Mouse (Mus musculus) erythroblast, embryonic 14.5 days (primary cell): ENCODE measurements around the gene Xirp1. TPM values are rescaled to one million over a fixed set of nuclear protein-coding genes. Genes with fewer than 3 reads are reported as not detected.

Experiments used
- H3K27me3 ChIP-seq: 2 replicates; pipeline ENCODE4 v1.6.1; 2012; ENCODE audit warnings: inconsistent platforms; ENCODE audit not compliant: control insufficient read depth
- H3K36me3 ChIP-seq: 2 replicates; pipeline ENCODE4 v1.6.1; 2012; ENCODE audit warnings: mild to moderate bottlenecking, inconsistent platforms; ENCODE audit not compliant: control insufficient read depth
- H3K4me1 ChIP-seq: 2 replicates; pipeline ENCODE4 v1.6.1; 2012; ENCODE audit warnings: inconsistent platforms; ENCODE audit not compliant: control insufficient read depth
- H3K4me3 ChIP-seq: replicated peaks from 2 replicates; pipeline ENCODE3; 2012; ENCODE audit warnings: moderate library complexity, mild to moderate bottlenecking, inconsistent platforms
- H3K9me3 ChIP-seq: 2 replicates; pipeline ENCODE4 v1.6.1; 2012; ENCODE audit warnings: low read length, inconsistent platforms, mixed read lengths; ENCODE audit not compliant: control insufficient read depth
- GATA1 ChIP-seq: IDR thresholded peaks from 2 replicates; pipeline ENCODE4 v1.6.1; 2012; ENCODE audit warnings: low read length, inconsistent platforms, mixed read lengths
- TAL1 ChIP-seq: IDR thresholded peaks from 3 replicates; pipeline ENCODE4 v1.6.1; 2012; ENCODE audit warnings: low read length, inconsistent platforms, mixed read lengths
- polyA plus RNA-seq: library from polyadenylated mRNA; stranded (reverse); fragments of >175 nt; gene quantifications from 2 replicates; pipeline ENCODE4 v1.2.3, GENCODE M21; 2012

The Xirp1 gene
- polyA plus RNA-seq, 1 experiment, result not detected

DNA sequence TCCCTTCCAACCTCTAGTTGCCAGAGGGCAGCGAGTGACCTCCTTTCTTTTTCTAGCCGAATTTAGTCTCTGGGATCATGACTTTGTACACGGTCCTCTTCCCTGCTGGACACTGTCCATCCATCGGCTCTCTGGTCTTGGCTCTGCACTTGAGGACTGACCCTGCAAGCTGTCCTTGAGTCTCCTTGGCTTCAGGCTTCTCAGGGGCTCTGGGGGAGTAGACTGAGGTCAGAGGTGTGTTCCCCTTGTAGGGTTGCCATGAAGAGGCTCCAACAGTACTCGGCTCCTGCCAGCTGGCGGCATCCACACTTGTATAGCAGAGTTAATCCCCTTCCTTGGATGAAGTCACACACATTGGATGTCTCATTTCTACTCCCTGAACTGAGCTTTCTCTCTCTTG lies 23.8 kb downstream of the Xirp1 start:
- Histone ChIP-seq H3K4me1 (peaks cover 23% of the 10 kb centered on the region), H3K36me3 (no peaks in the 10 kb centered on the region), H3K27me3 (0 out of 2 replicates have a peak, but pooled peaks cover 4% of the 10 kb centered on the region), H3K4me3 (no peak overlapping the region), H3K9me3 (no peaks in the 10 kb centered on the region)
- TF ChIP-seq TAL1 (no peak), GATA1 (no peak)

DNA sequence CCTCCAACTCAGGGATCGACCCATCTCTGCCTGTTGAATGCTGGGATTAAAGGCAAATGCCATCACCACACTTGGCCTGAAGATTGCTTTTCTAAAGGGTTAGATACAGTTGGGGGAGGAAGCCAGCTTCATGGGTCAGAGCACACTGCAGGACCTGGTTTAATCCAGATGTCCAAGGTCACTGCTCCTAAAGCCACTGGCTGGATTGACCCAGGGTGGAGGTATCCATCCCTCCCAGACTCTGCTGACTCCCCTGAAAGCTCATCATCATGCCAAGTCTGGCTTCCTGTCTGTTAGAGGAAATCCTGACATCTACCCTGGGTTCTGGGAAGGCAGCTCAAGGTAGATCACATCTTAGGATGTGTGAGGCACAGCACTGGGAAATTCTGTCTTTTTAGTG lies 24.6 kb downstream of the Xirp1 start:
- Histone ChIP-seq H3K4me3 (no peak overlapping the region), H3K4me1 (peaks cover 26% of the 10 kb centered on the region), H3K36me3 (no peaks in the 10 kb centered on the region), H3K9me3 (no peaks in the 10 kb centered on the region), H3K27me3 (0 out of 2 replicates have a peak, but pooled peaks cover 4% of the 10 kb centered on the region)
- TF ChIP-seq TAL1 (no peak), GATA1 (no peak)

DNA sequence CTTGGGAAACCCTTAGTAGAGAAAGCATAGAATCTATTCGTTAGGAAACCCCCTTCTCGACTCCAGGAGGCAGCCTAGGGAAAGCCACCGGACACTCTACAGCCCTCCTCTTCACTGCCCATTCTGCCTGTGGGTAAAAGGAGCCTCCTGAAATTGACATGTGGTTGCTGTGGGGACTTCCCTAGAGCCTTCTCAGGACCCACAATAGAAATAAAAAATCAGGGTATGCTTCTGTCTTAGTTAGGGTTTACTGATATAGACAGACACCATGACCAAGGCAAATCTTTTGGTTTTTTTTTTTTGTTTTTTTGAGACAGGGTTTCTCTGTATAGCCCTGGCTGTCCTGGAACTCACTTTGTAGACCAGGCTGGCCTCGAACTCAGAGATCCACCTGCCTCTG lies 27.3 kb downstream of the Xirp1 start:
- Histone ChIP-seq H3K4me3 (no peak overlapping the region), H3K4me1 (peaks cover 4% of the 10 kb centered on the region), H3K36me3 (no peaks in the 10 kb centered on the region), H3K27me3 (peaks cover 8% of the 10 kb centered on the region; the same call in 1 of the 2 replicates), H3K9me3 (no peaks in the 10 kb centered on the region)
- TF ChIP-seq GATA1, result no peak
- no peak for TF ChIP-seq TAL1

DNA sequence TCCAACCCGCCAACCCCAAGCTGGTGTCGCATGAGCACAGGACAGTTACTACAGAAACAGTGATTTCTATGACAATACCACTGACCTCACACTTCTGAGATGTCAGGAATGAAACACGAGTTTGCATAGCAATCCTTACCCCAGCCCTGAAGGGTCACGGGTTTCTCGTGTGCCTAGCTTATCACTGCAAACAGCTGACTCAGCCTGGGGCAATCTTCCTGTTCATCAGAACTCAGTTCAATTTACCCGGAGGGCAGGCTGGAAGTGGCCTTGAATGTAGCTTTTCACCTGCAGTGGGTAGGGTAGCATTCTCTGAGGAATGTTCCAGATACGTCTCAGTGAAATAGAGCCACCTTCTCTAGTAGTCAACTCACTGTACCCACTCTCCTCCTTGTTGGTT lies 29.2 kb downstream of the Xirp1 start:
- no peaks in the 10 kb centered on the region for H3K9me3 ChIP-seq
- no peak overlapping the region for H3K4me3 ChIP-seq
- H3K27me3 ChIP-seq, result peaks cover 4% of the 10 kb centered on the region
- H3K36me3 ChIP-seq, result no peaks in the 10 kb centered on the region
- peaks cover 3% of the 10 kb centered on the region for H3K4me1 ChIP-seq
- TF ChIP-seq GATA1 (no peak), TAL1 (no peak)

DNA sequence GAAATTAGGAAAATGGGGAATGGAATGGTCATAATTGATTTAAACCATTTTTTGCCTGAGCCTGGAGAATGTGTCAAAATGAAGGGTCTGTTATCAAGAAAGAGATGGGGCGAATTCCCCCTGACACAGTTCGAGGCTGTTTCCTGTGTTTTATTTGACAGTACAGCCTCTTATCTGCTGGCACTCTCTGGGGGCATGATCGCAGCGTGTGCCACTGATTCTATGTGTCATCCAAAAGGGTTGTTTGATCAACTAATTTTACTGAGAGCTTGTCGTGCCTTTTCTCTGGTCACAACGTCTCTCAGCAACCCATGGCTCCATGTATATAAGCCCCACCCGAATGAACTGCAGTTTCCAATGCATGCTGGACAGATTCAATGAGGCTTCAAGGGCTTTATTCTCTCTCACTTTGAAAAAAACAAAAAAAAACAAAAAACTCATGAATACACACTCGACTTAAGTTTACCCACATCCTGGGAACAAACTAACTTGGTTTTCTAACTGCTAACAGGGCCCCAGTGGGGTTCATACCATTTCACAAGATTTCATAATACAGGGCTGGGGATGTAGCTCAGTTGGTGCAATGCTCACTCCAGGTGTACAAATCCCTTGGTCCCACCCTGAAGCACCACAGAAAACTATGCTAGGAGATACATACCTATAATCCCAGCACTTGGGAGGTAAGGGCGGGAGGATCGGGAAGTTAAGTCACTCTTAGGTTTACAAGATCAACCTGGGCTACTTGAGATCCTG lies 30.1 kb downstream of the Xirp1 start:
- no peaks in the 10 kb centered on the region for H3K36me3 ChIP-seq
- H3K9me3 ChIP-seq, result no peaks in the 10 kb centered on the region
- H3K4me1 ChIP-seq, result peaks cover 3% of the 10 kb centered on the region
- H3K27me3 ChIP-seq, result peaks cover 4% of the 10 kb centered on the region
- TF ChIP-seq GATA1 (no peak), TAL1 (no peak)
- no peak overlapping the region for H3K4me3 ChIP-seq

DNA sequence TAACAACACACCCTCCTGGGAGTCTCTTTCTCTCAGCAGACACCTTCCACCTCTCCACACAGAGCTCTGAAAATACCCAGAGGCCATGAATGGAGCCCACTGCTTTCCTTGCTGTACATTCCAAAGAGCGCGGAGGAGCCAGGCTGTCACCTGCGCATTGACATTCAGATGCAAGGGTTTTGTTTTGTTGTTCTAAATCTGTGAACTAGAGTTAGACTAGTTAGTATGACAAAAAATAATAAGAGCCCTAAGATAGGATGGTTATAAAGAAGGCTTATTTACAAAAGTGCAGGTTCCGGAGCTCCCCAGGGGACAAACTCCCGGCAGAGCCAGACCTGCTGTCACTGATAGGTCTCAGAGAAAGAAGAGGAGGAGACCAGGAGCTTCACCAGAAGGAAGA lies 32.1 kb downstream of the Xirp1 start:
- no peak overlapping the region for H3K4me3 ChIP-seq
- H3K27me3 ChIP-seq, result peaks cover 4% of the 10 kb centered on the region
- H3K4me1 ChIP-seq, result peaks cover 3% of the 10 kb centered on the region
- no peak for TF ChIP-seq TAL1
- TF ChIP-seq GATA1, result no peak
- no peaks in the 10 kb centered on the region for H3K9me3 ChIP-seq
- no peaks in the 10 kb centered on the region for H3K36me3 ChIP-seq

DNA sequence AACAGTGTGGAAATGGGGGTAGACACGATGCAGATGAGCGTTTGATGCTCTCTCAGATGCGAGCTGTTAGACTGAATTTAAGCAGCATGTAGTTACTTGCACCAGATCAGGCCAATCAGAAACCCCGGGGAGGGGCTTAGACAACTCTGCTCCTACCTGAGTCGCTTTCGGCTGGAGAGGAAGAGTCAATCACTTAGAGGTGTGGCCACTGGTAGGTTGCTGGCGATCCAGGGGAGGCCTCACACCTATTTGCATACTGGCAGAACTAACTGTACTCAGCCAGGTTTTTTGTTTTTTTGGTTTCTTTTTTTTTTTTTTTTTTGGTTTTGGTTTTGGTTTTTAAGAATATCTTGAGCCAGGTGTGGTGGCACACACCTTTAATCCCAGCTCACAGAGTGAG lies 35.1 kb downstream of the Xirp1 start:
- no peaks in the 10 kb centered on the region for H3K9me3 ChIP-seq
- no peak overlapping the region for H3K4me3 ChIP-seq
- TF ChIP-seq TAL1 (no peak), GATA1 (no peak)
- peaks cover 12% of the 10 kb centered on the region for H3K4me1 ChIP-seq
- peaks cover 26% of the 10 kb centered on the region for H3K27me3 ChIP-seq
- no peaks in the 10 kb centered on the region for H3K36me3 ChIP-seq

DNA sequence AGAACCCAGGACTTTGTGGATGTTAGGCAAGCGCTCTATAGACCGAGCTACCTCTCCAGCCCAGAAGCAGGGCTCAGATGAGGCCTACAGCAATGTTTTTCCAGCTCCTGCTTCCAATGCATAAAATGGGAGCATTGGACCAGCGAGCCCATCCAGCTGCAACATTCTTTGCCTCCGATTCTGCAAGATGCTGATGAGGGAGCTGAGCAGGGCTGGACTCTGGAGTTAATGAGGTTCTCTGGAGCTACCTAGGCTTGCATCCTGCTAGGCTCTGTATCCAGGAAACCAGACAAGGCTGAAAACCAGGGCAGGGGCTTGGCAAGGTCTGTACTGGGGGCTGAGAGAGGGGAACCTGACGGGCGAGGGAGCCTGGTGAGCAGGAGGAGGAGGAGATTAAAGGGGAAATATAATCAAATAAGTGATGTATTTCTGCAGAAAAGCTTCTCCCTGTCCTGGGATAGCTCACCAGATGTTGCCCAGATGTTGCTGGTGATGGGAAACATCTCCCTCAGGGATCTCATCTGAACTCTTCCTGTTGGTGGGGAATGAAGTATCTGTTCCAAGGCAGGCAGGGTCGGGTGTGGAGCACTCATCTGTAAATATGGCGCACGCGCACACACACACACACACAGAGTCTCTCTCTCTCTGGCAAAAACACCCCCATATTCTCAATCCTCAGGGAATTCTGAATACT lies 37.4 kb downstream of the Xirp1 start:
- H3K4me1 ChIP-seq, result peaks cover 34% of the 10 kb centered on the region
- H3K27me3 ChIP-seq, result peaks cover 45% of the 10 kb centered on the region
- H3K4me3 ChIP-seq, result no peak overlapping the region
- no peaks in the 10 kb centered on the region for H3K36me3 ChIP-seq
- H3K9me3 ChIP-seq, result no peaks in the 10 kb centered on the region
- no peak for TF ChIP-seq TAL1
- no peak for TF ChIP-seq GATA1

DNA sequence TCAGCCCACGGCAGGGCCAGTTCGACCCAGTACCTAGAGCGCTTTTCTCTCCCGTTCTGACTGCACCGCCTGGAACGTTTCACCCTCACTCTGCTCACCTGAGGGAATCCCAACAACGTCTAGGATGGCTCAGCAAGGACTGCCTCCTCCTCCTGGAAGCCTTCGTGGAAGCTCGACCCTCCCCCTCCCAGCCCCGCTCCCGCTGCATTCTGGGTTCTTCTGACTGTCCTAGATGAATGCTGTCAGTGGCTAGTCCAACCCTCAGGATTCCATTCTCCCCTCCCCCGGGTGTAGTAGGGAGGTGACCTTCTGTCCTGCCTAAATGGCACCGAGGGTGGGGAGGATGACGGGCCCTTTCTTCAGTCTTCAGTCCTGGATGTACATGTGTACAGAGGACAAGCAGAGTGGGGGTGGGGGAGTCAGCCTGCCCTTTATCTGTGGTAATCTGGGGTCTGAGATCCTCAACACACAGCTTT lies 38.8 kb downstream of the Xirp1 start, which contains the start of gene Csrnp1:
Csrnp1 (minus strand) TSS at position 123 of the 476 bp plus-strand sequence.
- TF ChIP-seq TAL1 (no peak), GATA1 (no peak)
- Histone ChIP-seq H3K4me3 (peak within 1 kb of the TSS; percentile 63), H3K27me3 (peaks cover 46% of the 10 kb centered on the region), H3K36me3 (no peaks in the 10 kb centered on the region), H3K4me1 (peaks cover 39% of the 10 kb centered on the region), H3K9me3 (no peaks in the 10 kb centered on the region)
